Mouse (Mus musculus) forebrain, embryonic 11.5 days (tissue): ENCODE measurements around the gene Drosha. TPM values are rescaled to one million over a fixed set of nuclear protein-coding genes. Genes with fewer than 3 reads are reported as not detected.
"Not testable (repeated sequence)": the region's sequence is repeated elsewhere in the genome, so short reads cannot be mapped to it uniquely, and the experiment has no call there.

Experiments
- ATAC-seq: fragments of 200-750 bp; cut with Nextera tagmentation; replicated peaks from 2 replicates; pipeline ENCODE4 v1.8.0; 2017; ENCODE audit warnings: moderate TSS enrichment; ENCODE audit not compliant: low FRiP score
- DNase-seq: peaks from one replicate; pipeline ENCODE4 v3.0.0-alpha.2; 2017; ENCODE audit warnings: low spot score
- H3K27ac ChIP-seq: fragments of 300-500 bp; sonication (generic); 2 replicates; pipeline ENCODE4 v1.5.1; 2014; ENCODE audit warnings: low read depth, low read length
- H3K27me3 ChIP-seq: fragments of 300-500 bp; sonication (generic); 2 replicates; pipeline ENCODE4 v1.6.1; 2014; ENCODE audit warnings: mild to moderate bottlenecking, low read length, mixed read lengths; ENCODE audit not compliant: control insufficient read depth, insufficient read depth
- H3K36me3 ChIP-seq: fragments of 300-500 bp; sonication (generic); 2 replicates; pipeline ENCODE4 v1.6.1; 2014; ENCODE audit warnings: mild to moderate bottlenecking, low read length, moderate library complexity, mixed read lengths; ENCODE audit not compliant: control insufficient read depth, insufficient read depth
- H3K4me1 ChIP-seq: fragments of 300-500 bp; sonication (generic); replicated peaks from 2 replicates; pipeline ENCODE4 v1.6.1; 2014; ENCODE audit warnings: low read length, mixed read lengths; ENCODE audit not compliant: control insufficient read depth, insufficient read depth
- H3K4me2 ChIP-seq: fragments of 300-500 bp; sonication (generic); 2 replicates; pipeline ENCODE4 v1.6.1; 2014; ENCODE audit warnings: low read depth, mild to moderate bottlenecking, low read length, moderate library complexity, mixed read lengths; ENCODE audit not compliant: severe bottlenecking
- H3K4me3 ChIP-seq: fragments of 300-500 bp; sonication (generic); 2 replicates; pipeline ENCODE4 v1.5.1; 2014; ENCODE audit warnings: low read depth, low read length
- H3K9ac ChIP-seq: fragments of 300-500 bp; sonication (generic); 2 replicates; pipeline ENCODE4 v1.6.1; 2014; ENCODE audit warnings: low read length
- H3K9me3 ChIP-seq: fragments of 300-500 bp; sonication (generic); 2 replicates; pipeline ENCODE4 v1.6.1; 2016; ENCODE audit warnings: low read length, mixed read lengths; ENCODE audit not compliant: control insufficient read depth
- WGBS: fragments of 180-500 bp; shearing (Covaris S2); extraction: QIAGEN DNeasy Blood & Tissue Kit; methylation state at CpG from one replicate; pipeline ENCODE4 v1.1.7; 2014; 5-methylcytosine and 5-hydroxymethylcytosine counted together
- polyA plus RNA-seq: library from polyadenylated mRNA; unstranded; fragments of >200 nt; fragmentation: Nextera tagmentation; extraction: Ambion mirVana; gene quantifications from 2 replicates; pipeline ENCODE4 v1.2.1, GENCODE M21; 2014

The Drosha gene
- polyA plus RNA-seq, 1 experiment from 2014 or later, result 90.2 TPM

DNA sequence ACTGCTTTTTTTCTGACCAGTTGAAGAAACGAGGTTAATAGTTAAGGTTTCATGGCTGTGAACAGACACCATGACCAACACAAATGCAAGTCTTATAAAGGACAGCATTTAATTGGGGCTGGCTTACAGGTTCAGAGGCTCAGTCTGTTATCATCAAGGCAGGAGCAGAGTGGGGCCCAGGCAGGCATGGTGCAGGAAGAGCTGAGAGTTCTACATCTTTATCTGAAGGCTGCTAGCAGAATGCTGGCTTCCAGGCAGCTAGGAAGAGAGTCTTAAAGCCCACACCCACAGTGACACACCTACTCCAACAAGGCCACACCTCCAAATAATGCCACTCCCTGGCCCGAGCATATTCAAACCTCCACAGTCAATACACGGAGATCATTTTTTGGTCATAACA lies 112.7 kb downstream of the Drosha start:
- WGBS, result 79% methylated on average over 3 of the region's 3 CpGs
- not testable (repeated sequence) for H3K9ac ChIP-seq, H3K36me3 ChIP-seq, H3K27ac ChIP-seq, H3K4me3 ChIP-seq, H3K9me3 ChIP-seq, H3K4me1 ChIP-seq, H3K27me3 ChIP-seq, H3K4me2 ChIP-seq, ATAC-seq, DNase-seq

DNA sequence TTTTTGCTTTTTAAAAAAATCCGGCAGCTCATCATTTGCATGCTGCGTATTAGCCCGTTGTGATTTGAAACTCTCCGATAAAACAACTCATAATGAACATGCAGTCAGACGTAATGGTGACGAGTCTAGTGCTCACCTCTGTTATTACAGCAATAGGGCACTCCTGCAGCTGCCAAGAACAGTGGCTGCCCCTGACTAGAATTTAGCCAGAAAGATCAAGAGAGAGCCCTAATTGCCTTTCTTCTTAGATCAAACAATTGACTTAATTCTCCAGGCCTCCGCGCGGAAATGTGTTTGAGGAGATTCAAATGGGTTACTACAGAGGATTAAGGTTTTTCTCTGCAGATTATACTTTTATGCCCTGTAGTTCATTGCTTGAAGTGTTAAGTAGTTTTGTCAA lies 116.5 kb downstream of the Drosha start:
- Histone ChIP-seq H3K27me3 (no peaks in the 10 kb centered on the region; the same call in 1 of the 2 replicates), H3K36me3 (no peaks in the 10 kb centered on the region), H3K4me1 (peaks cover 7% of the 10 kb centered on the region), H3K4me3 (no peak overlapping the region), H3K4me2 (peak overlapping the region; percentile 27; the same call in 1 of the 2 replicates), H3K9me3 (no peaks in the 10 kb centered on the region), H3K9ac (no peak overlapping the region), H3K27ac (no peak overlapping the region)
- peak; percentile 64 for ATAC-seq
- WGBS, result 19% methylated on average over 9 of the region's 9 CpGs
- DNase-seq, result no peak

DNA sequence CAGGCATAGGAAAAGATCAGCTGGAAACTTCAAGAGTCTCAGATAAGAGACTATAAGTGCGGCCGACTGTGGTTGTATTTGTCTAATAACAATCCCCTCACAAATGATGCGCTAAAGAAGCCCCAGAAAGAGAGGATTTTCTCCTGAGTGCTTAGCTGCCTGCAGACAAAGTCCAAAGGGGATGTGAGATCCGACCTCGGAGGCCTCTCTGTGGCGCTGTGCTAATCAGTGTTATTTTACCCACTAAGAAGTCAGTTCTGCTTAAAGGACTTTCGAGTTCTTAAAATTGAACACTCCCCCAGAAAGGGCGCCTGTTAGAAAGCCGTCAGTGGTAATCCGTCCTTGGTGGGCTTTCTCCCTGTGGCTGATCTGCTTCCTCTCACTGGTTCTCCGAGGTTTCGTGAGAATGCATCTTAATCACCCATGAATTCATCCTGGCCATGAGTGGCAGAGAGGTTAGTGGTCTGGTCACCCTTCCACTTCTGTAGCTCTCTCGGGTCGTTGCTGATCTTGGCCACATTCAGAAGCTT lies 117.1 kb downstream of the Drosha start:
- DNase-seq, result no peak
- Histone ChIP-seq H3K27me3 (no peaks in the 10 kb centered on the region; the same call in 1 of the 2 replicates), H3K4me3 (no peak overlapping the region), H3K9me3 (no peaks in the 10 kb centered on the region), H3K9ac (no peak overlapping the region), H3K27ac (no peak overlapping the region), H3K4me2 (peak overlapping the region; percentile 27; the same call in 1 of the 2 replicates), H3K4me1 (peaks cover 7% of the 10 kb centered on the region), H3K36me3 (no peaks in the 10 kb centered on the region)
- WGBS, result 19% methylated on average over 14 of the region's 14 CpGs
- ATAC-seq, result peak; percentile 43

DNA sequence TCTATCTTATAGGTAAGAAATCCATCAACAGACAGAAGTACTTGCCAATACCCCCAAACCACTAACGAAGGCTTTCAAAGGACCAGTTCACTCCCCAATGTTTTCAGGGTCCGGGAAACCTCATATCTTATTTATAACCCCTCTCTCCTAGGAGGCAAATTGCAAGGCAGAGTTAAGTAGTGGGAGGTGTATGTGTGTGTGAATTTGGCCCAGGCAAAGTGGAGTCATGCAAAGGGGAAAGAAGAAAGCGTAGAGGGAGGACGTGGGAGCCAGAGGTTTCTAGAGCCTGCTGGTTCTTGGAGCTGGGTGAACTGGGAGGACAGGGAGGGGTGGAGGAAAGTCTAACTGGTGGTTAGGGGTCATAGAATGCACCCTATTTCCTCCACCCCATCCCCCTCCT lies 117.8 kb downstream of the Drosha start:
- DNase-seq (no peak), ATAC-seq (no peak)
- Histone ChIP-seq H3K9ac (no peak overlapping the region), H3K4me3 (no peak overlapping the region), H3K4me1 (peaks cover 7% of the 10 kb centered on the region), H3K4me2 (no peak overlapping the region), H3K9me3 (no peaks in the 10 kb centered on the region), H3K27me3 (no peaks in the 10 kb centered on the region; the same call in 1 of the 2 replicates), H3K27ac (no peak overlapping the region), H3K36me3 (no peaks in the 10 kb centered on the region)
- 54% methylated on average over 4 of the region's 4 CpGs for WGBS

DNA sequence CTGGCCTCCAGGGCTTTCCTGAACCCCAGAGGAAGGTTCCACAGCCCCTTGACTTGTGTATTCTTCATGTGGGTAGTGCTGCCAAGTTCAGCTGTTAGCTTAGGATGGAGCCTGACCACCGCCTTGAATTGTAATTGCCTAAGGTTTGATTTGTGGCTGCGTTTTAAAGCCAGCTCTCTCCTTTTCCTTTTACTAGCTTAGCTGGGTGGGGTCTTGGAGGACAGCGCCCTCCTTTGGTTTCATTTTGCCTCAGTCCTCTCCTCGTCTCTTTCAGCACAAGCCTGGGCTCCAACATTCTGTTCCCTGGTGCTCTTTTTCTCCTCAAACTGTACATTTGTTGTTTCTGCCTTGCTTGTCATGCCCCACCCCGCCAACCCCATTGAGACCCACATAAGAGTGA lies 133.4 kb downstream of the Drosha start:
- ATAC-seq, result no peak
- WGBS, result 88% methylated on average over 5 of the region's 5 CpGs
- H3K4me3 ChIP-seq, result no peak overlapping the region

DNA sequence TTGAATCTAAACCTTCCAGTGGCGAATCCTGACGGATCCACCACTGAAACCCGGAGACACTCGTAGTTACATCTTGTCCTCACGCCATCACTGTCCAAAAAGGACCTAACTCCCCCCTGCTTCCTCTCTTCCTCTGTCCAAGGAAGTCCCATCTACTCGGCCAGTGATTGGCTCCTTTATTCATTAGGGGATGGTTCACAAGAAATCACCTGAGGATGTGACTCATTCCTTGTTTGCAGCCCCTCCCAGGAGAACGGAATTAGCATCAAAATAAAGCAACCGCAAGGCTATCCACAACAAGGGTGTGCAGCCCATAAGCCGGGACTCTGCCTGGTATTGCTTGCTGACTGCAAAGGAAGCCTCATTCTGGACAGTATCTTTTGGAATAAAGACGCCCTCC lies 137.6 kb downstream of the Drosha start:
- no peak for DNase-seq
- H3K4me2 ChIP-seq, result no peak overlapping the region
- no peaks in the 10 kb centered on the region for H3K36me3 ChIP-seq
- H3K9ac ChIP-seq, result no peak overlapping the region
- no peak for ATAC-seq
- H3K27ac ChIP-seq, result no peak overlapping the region
- H3K9me3 ChIP-seq, result no peaks in the 10 kb centered on the region
- no peaks in the 10 kb centered on the region for H3K4me1 ChIP-seq
- no peak overlapping the region for H3K4me3 ChIP-seq
- 84% methylated on average over 10 of the region's 10 CpGs for WGBS
- no peaks in the 10 kb centered on the region for H3K27me3 ChIP-seq

More for the DNA sequence above, 133.4 kb downstream of the Drosha start:
- no peak overlapping the region for H3K4me2 ChIP-seq
- H3K27ac ChIP-seq, result no peak overlapping the region
- no peak overlapping the region for H3K9ac ChIP-seq
- H3K27me3 ChIP-seq, result no peaks in the 10 kb centered on the region
- no peaks in the 10 kb centered on the region for H3K36me3 ChIP-seq
- H3K4me1 ChIP-seq, result no peaks in the 10 kb centered on the region
- no peak for DNase-seq
- peaks cover 5% of the 10 kb centered on the region; the same call in 1 of the 2 replicates for H3K9me3 ChIP-seq

DNA sequence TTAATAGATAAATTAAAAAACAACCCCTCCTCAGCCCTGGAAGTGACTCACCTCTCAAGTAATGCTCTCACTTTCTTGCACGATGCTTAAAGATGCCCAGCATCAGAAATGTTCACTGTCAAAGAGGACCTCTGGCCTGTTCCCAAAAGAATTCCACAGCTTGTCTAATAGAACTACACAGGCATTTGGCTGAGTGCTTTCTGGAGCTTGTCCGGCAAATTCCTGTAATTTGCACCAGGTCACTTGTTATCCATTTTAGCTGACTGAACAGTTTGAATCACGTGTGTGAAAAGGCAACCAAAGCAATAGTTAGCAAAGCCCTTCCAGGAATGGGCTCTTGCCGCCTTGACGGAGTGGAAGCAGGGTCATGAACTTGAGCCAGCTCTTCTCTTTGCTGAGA lies 140.6 kb downstream of the Drosha start:
- DNase-seq, result no peak
- no peaks in the 10 kb centered on the region for H3K36me3 ChIP-seq
- WGBS, result 91% methylated on average over 5 of the region's 5 CpGs
- no peak overlapping the region for H3K4me2 ChIP-seq
- H3K27ac ChIP-seq, result no peak overlapping the region
- H3K9ac ChIP-seq, result no peak overlapping the region
- no peaks in the 10 kb centered on the region for H3K27me3 ChIP-seq
- no peaks in the 10 kb centered on the region for H3K9me3 ChIP-seq
- H3K4me1 ChIP-seq, result no peaks in the 10 kb centered on the region
- no peak overlapping the region for H3K4me3 ChIP-seq
- ATAC-seq, result no peak

DNA sequence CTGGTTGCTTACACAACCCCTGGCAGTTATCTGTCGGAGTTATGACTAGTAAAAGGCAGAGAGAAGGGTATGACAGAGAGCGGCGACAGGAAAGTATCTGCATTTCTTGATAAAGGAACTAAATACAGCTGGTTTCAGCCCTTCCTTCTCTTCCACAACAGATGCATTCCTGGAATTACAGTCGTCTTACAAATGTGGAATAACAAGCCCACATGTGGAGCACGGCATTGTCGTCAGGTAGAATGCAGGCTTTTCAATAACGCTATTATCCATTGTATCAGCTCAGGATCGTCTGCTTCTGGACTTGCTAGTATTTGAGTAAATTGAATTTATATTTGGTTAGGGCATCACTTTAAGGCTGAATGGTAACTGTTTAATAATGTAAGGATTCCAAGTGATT lies 144.2 kb downstream of the Drosha start:
- H3K27me3 ChIP-seq, result no peaks in the 10 kb centered on the region
- H3K4me1 ChIP-seq, result no peaks in the 10 kb centered on the region
- ATAC-seq (no peak), DNase-seq (no peak)
- no peaks in the 10 kb centered on the region for H3K36me3 ChIP-seq
- no peak overlapping the region for H3K4me3 ChIP-seq
- no peak overlapping the region for H3K9ac ChIP-seq
- 78% methylated on average over 8 of the region's 8 CpGs for WGBS
- H3K9me3 ChIP-seq, result no peaks in the 10 kb centered on the region
- no peak overlapping the region for H3K27ac ChIP-seq
- H3K4me2 ChIP-seq, result no peak overlapping the region

DNA sequence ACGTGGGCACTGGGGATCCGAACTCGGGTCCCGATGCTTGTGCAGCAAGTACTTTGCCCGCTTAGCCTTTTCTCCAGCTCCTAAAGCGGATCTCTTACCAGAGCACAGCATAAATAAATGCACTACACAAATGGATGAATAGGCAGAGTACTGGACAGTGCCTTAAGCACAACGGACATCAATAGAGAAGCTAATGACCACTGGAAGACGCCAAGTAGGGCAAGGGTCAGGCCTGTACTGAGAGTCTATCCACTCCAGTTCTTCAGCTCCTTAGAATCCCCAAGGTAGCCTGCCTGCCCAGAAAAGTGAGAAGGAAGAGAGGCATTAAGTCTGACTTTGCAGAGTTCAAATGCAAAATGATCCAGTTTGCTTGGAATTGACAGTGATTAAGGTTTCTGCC lies 147.8 kb downstream of the Drosha start:
- no peaks in the 10 kb centered on the region for H3K4me1 ChIP-seq

More for the DNA sequence above, 147.8 kb downstream of the Drosha start:
- H3K36me3 ChIP-seq, result no peaks in the 10 kb centered on the region
- no peak overlapping the region for H3K4me2 ChIP-seq
- no peak overlapping the region for H3K9ac ChIP-seq
- DNase-seq (no peak), ATAC-seq (no peak)
- WGBS, result 90% methylated on average over 8 of the region's 8 CpGs
- H3K27ac ChIP-seq, result no peak overlapping the region
- no peaks in the 10 kb centered on the region for H3K9me3 ChIP-seq
- H3K27me3 ChIP-seq, result no peaks in the 10 kb centered on the region
- no peak overlapping the region for H3K4me3 ChIP-seq
